23 mouse cellular contexts compared by ENCODE assay signal in the genomic region with DNA sequence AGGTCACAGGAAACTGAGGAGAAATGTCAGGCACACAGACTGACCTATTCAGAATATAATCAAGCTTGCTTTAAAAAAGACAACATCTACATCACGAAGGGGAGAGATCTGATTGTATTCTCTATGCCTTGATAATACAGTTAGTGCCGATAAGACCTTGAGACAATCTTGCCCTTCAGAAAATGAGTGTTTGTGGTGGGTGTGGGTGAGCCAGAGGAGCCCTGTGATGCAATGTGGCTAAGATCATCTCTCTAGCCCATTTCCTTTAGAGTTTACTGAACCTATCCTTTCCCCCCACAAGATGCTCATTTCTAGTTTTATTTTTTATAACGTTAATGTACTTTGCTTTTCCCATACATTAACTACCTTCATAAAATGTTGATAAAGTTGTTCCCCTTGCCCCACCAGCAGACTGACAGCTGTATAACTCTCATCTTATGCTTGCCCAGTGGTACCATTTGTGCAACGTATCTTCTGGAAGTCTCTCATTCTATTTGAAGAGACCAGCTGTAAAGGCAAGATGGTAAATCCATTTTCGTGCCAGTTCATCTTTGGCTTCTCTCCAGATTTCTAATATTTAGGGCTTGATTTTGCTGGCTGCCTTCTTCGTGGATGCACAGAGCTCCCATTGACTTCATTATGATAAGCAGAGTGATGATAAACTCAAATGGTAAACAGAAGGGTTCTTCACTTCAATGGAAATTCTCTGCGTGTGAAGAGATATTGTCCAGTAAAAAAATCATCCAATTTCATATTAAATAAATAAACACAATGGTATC.
DNase-seq lines count a peak whose midpoint lies in the region; ATAC-seq and TF ChIP-seq lines count a peak whose summit lies in the region.
"Had no signal": no experiment of that assay in that cellular context is flagged by ENCODE, and none has a peak within 500 bp of the region (broad histone marks: within the 10 kb centered on the region; RNA-seq: fewer than 3 reads in every experiment).

No protein-coding gene starts in this region.

- no peaks in the 10 kb centered on the region for H3K9me3 ChIP-seq in kidney, postnatal 0 days (replicated peaks; ENCODE audit: low read length)
- no peaks in the 10 kb centered on the region for H3K9me3 ChIP-seq in kidney, embryonic 16.5 days (ENCODE audit: low read length)
- no peaks in the 10 kb centered on the region for H3K9me3 ChIP-seq in intestine, embryonic 16.5 days (ENCODE audit: control insufficient read depth, low read length)
- H3K9me3 ChIP-seq: embryonic facial prominence, embryonic 12.5 days; heart, embryonic 13.5 days; hindbrain, embryonic 15.5 days; limb, embryonic 15.5 days; liver, embryonic 15.5 days; midbrain, embryonic 13.5 days; neural tube, embryonic 13.5 days had no signal

- no peak overlapping the region for H3K9ac ChIP-seq in kidney, postnatal 0 days (ENCODE audit: low read depth, low read length)
- H3K9ac ChIP-seq in kidney, embryonic 16.5 days (replicated peaks; ENCODE audit: low read length), result no peak overlapping the region
- no peak overlapping the region for H3K9ac ChIP-seq in intestine, embryonic 16.5 days (ENCODE audit: low read depth, low read length)
- H3K9ac ChIP-seq: embryonic facial prominence, embryonic 12.5 days; heart, embryonic 13.5 days; hindbrain, embryonic 15.5 days; limb, embryonic 15.5 days; liver, embryonic 15.5 days; midbrain, embryonic 13.5 days; neural tube, embryonic 13.5 days had no signal

- TF ChIP-seq POLR2A in cerebellum, adult 2 months (IDR thresholded peaks at IDR 0.05; ENCODE audit: borderline replicate concordance, insufficient read depth, low read length), result no peak

- no peak overlapping the region for H3K4me2 ChIP-seq in kidney, postnatal 0 days (ENCODE audit: low read length)
- H3K4me2 ChIP-seq in kidney, embryonic 16.5 days (replicated peaks; ENCODE audit: low read depth, low read length), result no peak overlapping the region
- no peak overlapping the region for H3K4me2 ChIP-seq in intestine, embryonic 16.5 days (ENCODE audit: low read depth, low read length)
- H3K4me2 ChIP-seq: embryonic facial prominence, embryonic 12.5 days; heart, embryonic 13.5 days; hindbrain, embryonic 15.5 days; limb, embryonic 15.5 days; liver, embryonic 15.5 days; midbrain, embryonic 13.5 days; neural tube, embryonic 13.5 days had no signal

- 44% methylated on average over 7 of the region's 7 CpGs for WGBS in cerebellum, adult 2 months
- WGBS in kidney, postnatal 0 days, result 82% methylated on average over 7 of the region's 7 CpGs
- 82% methylated on average over 7 of the region's 7 CpGs for WGBS in kidney, embryonic 16.5 days
- 69% methylated on average over 7 of the region's 7 CpGs for WGBS in intestine, embryonic 16.5 days

- ATAC-seq in kidney, postnatal 0 days (replicated peaks; ENCODE audit: low FRiP score, low read depth), result 0 out of 2 replicates have a peak, but pooled peaks have one; percentile 5
- ATAC-seq in kidney, embryonic 16.5 days (ENCODE audit: low FRiP score, low TSS enrichment), result no peak
- peak; percentile 41 for ATAC-seq in activated CD4-positive, CD25-positive, alpha-beta regulatory T cell, adult 4 months
- 0 out of 2 replicates have a peak, but pooled peaks have one; percentile 19 for ATAC-seq in intestine, embryonic 16.5 days
- ATAC-seq: lung, postnatal 0 days; midbrain, embryonic 13.5 days had no signal

- DNase-seq in cerebellum, postnatal 10 days, result peak; percentile 62 to 72
- DNase-seq in cerebellum, adult 2 months, result no peak
- DNase-seq in kidney, postnatal 0 days (ENCODE audit: low spot score), result no peak
- DNase-seq in gastrocnemius, postnatal 10 days, result no peak
- no peak for DNase-seq in right cerebral cortex, postnatal 4 days
- DNase-seq: adrenal gland, postnatal 36 days; cerebellum, adult 9-10 months; heart, postnatal 36 days; kidney, postnatal 4 days; layer of hippocampus, postnatal 36 days; thymus, postnatal 14 days had no signal

- no peak overlapping the region for H3K4me3 ChIP-seq in cerebellum, adult 2 months (replicated peaks; ENCODE audit: insufficient read depth, low read depth, low read length)
- H3K4me3 ChIP-seq in kidney, postnatal 0 days (replicated peaks; ENCODE audit: low read depth, low read length), result no peak overlapping the region
- no peak overlapping the region for H3K4me3 ChIP-seq in kidney, embryonic 16.5 days (ENCODE audit: low read length)
- H3K4me3 ChIP-seq in intestine, embryonic 16.5 days (ENCODE audit: low read length), result no peak overlapping the region
- H3K4me3 ChIP-seq: embryonic facial prominence, embryonic 12.5 days; erythroblast, embryonic 14.5 days; heart, embryonic 13.5 days; hindbrain, embryonic 15.5 days; limb, embryonic 15.5 days; liver, embryonic 15.5 days; midbrain, embryonic 13.5 days; neural tube, embryonic 13.5 days had no signal

- TF ChIP-seq CTCF in cerebellum, adult 2 months (IDR thresholded peaks at IDR 0.05; ENCODE audit: borderline replicate concordance, insufficient read depth, low read depth, low read length), result no peak
- no peak for TF ChIP-seq CTCF in kidney, postnatal 0 days (IDR thresholded peaks at IDR 0.05; ENCODE audit: low read depth)

- no peak overlapping the region for H3K27ac ChIP-seq in cerebellum, adult 2 months (ENCODE audit: insufficient read depth, low read length)
- no peak overlapping the region for H3K27ac ChIP-seq in kidney, postnatal 0 days
- H3K27ac ChIP-seq in kidney, embryonic 16.5 days (ENCODE audit: low read length), result no peak overlapping the region
- no peak overlapping the region for H3K27ac ChIP-seq in intestine, embryonic 16.5 days (ENCODE audit: low read length)
- H3K27ac ChIP-seq: embryonic facial prominence, embryonic 12.5 days; heart, embryonic 13.5 days; hindbrain, embryonic 15.5 days; limb, embryonic 15.5 days; liver, embryonic 15.5 days; midbrain, embryonic 13.5 days; neural tube, embryonic 13.5 days had no signal

- no peaks in the 10 kb centered on the region for H3K36me3 ChIP-seq in kidney, postnatal 0 days (ENCODE audit: insufficient read depth, low read length)
- no peaks in the 10 kb centered on the region for H3K36me3 ChIP-seq in kidney, embryonic 16.5 days (ENCODE audit: insufficient read depth, low read length)
- no peaks in the 10 kb centered on the region for H3K36me3 ChIP-seq in intestine, embryonic 16.5 days (ENCODE audit: control insufficient read depth, insufficient read depth, low read length)
- H3K36me3 ChIP-seq: embryonic facial prominence, embryonic 12.5 days; heart, embryonic 13.5 days; hindbrain, embryonic 15.5 days; limb, embryonic 15.5 days; liver, embryonic 15.5 days; midbrain, embryonic 13.5 days; neural tube, embryonic 13.5 days had no signal

- H3K4me1 ChIP-seq in cerebellum, adult 2 months (ENCODE audit: control insufficient read depth, insufficient read depth, low read length), result no peaks in the 10 kb centered on the region
- H3K4me1 ChIP-seq in kidney, postnatal 0 days (replicated peaks; ENCODE audit: insufficient read depth, low read length), result no peaks in the 10 kb centered on the region
- H3K4me1 ChIP-seq in kidney, embryonic 16.5 days (ENCODE audit: insufficient read depth, low read length), result 0 out of 2 replicates have a peak, but pooled peaks cover 4% of the 10 kb centered on the region
- no peaks in the 10 kb centered on the region for H3K4me1 ChIP-seq in intestine, embryonic 16.5 days (ENCODE audit: control insufficient read depth, insufficient read depth, low read length)
- H3K4me1 ChIP-seq: embryonic facial prominence, embryonic 12.5 days; heart, embryonic 13.5 days; hindbrain, embryonic 15.5 days; limb, embryonic 15.5 days; liver, embryonic 15.5 days; midbrain, embryonic 13.5 days; neural tube, embryonic 13.5 days had no signal

- no peaks in the 10 kb centered on the region for H3K27me3 ChIP-seq in cerebellum, adult 2 months (ENCODE audit: control insufficient read depth, insufficient read depth, low read length)
- H3K27me3 ChIP-seq in kidney, postnatal 0 days (ENCODE audit: insufficient read depth, low read length), result no peaks in the 10 kb centered on the region
- no peaks in the 10 kb centered on the region for H3K27me3 ChIP-seq in kidney, embryonic 16.5 days (ENCODE audit: insufficient read depth, low read length)
- no peaks in the 10 kb centered on the region for H3K27me3 ChIP-seq in intestine, embryonic 16.5 days (replicated peaks; ENCODE audit: control insufficient read depth, insufficient read depth, low read length)
- H3K27me3 ChIP-seq: embryonic facial prominence, embryonic 12.5 days; heart, embryonic 13.5 days; hindbrain, embryonic 15.5 days; limb, embryonic 15.5 days; liver, embryonic 15.5 days; midbrain, embryonic 13.5 days; neural tube, embryonic 13.5 days had no signal

Comparison
In these comparisons a context has a peak if more than half of its experiments do, and no peak if none do; other contexts are left out.
1. DNase-seq: peak in cerebellum, postnatal 10 days (2 of 2); none in cerebellum, adult 2 months (0 of 2), kidney, postnatal 0 days (single experiment), gastrocnemius, postnatal 10 days (single experiment) and right cerebral cortex, postnatal 4 days (single experiment).